Mouse (Mus musculus): ENCODE results near the gene Cd47. TPM values are rescaled to one million over a fixed set of nuclear protein-coding genes. Genes with fewer than 3 reads are reported as not detected.
"Not testable (repeated sequence)": the region's sequence is repeated elsewhere in the genome, so short reads cannot be mapped to it uniquely, and the experiment has no call there.

The Cd47 gene
- polyA plus RNA-seq, 1 experiment from 2014 or later, result 46.2 TPM

GRCm38 (mm10) chr16:49811897-49812296 lies 11.6 kb downstream of the Cd47 start:
- H3K4me2 ChIP-seq, result no peak overlapping the region
- no peak overlapping the region for H3K4me3 ChIP-seq
- no peaks in the 10 kb centered on the region for H3K9me3 ChIP-seq
- 77% methylated on average over 2 of the region's 2 CpGs for WGBS
- no peaks in the 10 kb centered on the region for H3K36me3 ChIP-seq
- no peaks in the 10 kb centered on the region; the same call in 1 of the 2 replicates for H3K27me3 ChIP-seq (replicated peaks)
- no peak overlapping the region for H3K9ac ChIP-seq
- no peak for ATAC-seq (ENCODE audit: extremely low read depth, insufficient number of reproducible peaks, low FRiP score, low TSS enrichment)
- H3K27ac ChIP-seq (replicated peaks), result no peak overlapping the region
- peaks cover 6% of the 10 kb centered on the region for H3K4me1 ChIP-seq

- Histone ChIP-seq H3K27ac (replicated peaks) (no peak overlapping the region), H3K9ac (no peak overlapping the region), H3K36me3 (no peaks in the 10 kb centered on the region), H3K9me3 (no peaks in the 10 kb centered on the region), H3K4me1 (peaks cover 3% of the 10 kb centered on the region; the same call in 1 of the 2 replicates), H3K4me2 (no peak overlapping the region), H3K27me3 (replicated peaks) (no peaks in the 10 kb centered on the region; the same call in 1 of the 2 replicates), H3K4me3 (no peak overlapping the region)
- no peak for ATAC-seq (ENCODE audit: extremely low read depth, insufficient number of reproducible peaks, low FRiP score, low TSS enrichment)
- WGBS, result 73% methylated on average over 10 of the region's 10 CpGs
Measured at GRCm38 (mm10) chr16:49812821-49813616, 12.7 kb downstream of the Cd47 start.

DNA sequence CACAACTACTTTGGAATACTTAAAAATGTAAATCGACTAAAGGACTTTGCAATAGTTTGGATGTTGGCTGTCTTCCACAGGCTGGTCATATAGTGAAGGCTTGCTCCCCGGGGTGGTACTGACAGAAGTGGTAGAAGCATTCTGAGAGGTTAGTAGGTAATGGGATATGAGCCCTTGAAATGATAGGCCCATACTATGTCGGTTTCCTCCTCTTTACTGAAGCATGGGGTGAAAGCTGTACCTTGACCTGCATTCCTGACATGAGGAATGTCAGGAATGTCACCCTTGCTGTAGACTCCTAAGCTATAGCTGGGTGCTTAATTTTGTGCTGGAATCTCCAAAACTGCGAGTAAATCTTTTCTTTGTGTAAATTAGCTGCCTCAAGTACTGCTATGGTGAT lies 14.1 kb downstream of the Cd47 start:
- 54% methylated on average over 4 of the region's 4 CpGs for WGBS
- Histone ChIP-seq H3K9ac (no peak overlapping the region), H3K36me3 (no peaks in the 10 kb centered on the region), H3K27me3 (replicated peaks) (no peaks in the 10 kb centered on the region; the same call in 1 of the 2 replicates), H3K4me1 (peaks cover 3% of the 10 kb centered on the region; the same call in 1 of the 2 replicates), H3K4me2 (no peak overlapping the region), H3K27ac (replicated peaks) (no peak overlapping the region), H3K4me3 (no peak overlapping the region), H3K9me3 (no peaks in the 10 kb centered on the region)
- no peak for ATAC-seq (ENCODE audit: extremely low read depth, insufficient number of reproducible peaks, low FRiP score, low TSS enrichment)

- no peak for ATAC-seq (ENCODE audit: extremely low read depth, insufficient number of reproducible peaks, low FRiP score, low TSS enrichment)
- no peaks in the 10 kb centered on the region for H3K9me3 ChIP-seq
- no peak overlapping the region for H3K4me3 ChIP-seq
- H3K9ac ChIP-seq, result no peak overlapping the region
- 81% methylated on average over 3 of the region's 3 CpGs for WGBS
- H3K4me1 ChIP-seq, result no peaks in the 10 kb centered on the region
- H3K27me3 ChIP-seq (replicated peaks), result no peaks in the 10 kb centered on the region
- no peak overlapping the region for H3K27ac ChIP-seq (replicated peaks)
- H3K36me3 ChIP-seq, result no peaks in the 10 kb centered on the region
- no peak overlapping the region for H3K4me2 ChIP-seq
Measured at GRCm38 (mm10) chr16:49816889-49817288, 16.6 kb downstream of the Cd47 start.

DNA sequence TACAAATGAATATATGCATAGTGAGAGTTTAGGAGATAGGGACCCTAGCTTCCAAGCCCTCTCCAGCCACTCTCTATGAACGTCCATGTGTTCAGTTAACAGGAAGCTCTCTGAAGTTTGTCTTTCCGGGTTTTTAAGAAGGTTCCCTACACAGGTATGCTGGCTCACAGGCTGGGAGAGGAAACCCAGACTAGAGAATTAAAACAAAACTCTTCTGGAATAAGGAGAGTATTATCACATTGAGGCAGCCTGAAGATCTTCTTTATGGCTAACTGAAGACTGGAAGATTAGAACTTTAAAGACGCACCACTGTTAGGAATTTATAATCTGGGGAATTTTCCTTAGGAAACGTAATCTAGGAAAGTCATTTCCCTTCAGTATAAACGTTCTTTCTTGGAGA lies 17.8 kb downstream of the Cd47 start:
- Histone ChIP-seq H3K27me3 (replicated peaks) (no peaks in the 10 kb centered on the region), H3K4me1 (no peaks in the 10 kb centered on the region), H3K4me3 (no peak overlapping the region), H3K9ac (no peak overlapping the region), H3K27ac (replicated peaks) (no peak overlapping the region), H3K36me3 (no peaks in the 10 kb centered on the region), H3K9me3 (no peaks in the 10 kb centered on the region), H3K4me2 (no peak overlapping the region)
- 58% methylated on average over 5 of the region's 5 CpGs for WGBS
- ATAC-seq (ENCODE audit: extremely low read depth, insufficient number of reproducible peaks, low FRiP score, low TSS enrichment), result no peak

GRCm38 (mm10) chr16:49818627-49819026 lies 18.3 kb downstream of the Cd47 start:
- H3K4me3 ChIP-seq, result no peak overlapping the region
- no peaks in the 10 kb centered on the region for H3K9me3 ChIP-seq
- no peak for ATAC-seq (ENCODE audit: extremely low read depth, insufficient number of reproducible peaks, low FRiP score, low TSS enrichment)
- no peak overlapping the region for H3K9ac ChIP-seq
- H3K27me3 ChIP-seq (replicated peaks), result no peaks in the 10 kb centered on the region
- no peaks in the 10 kb centered on the region for H3K36me3 ChIP-seq
- WGBS, result 51% methylated on average over 6 of the region's 6 CpGs
- no peak overlapping the region for H3K4me2 ChIP-seq
- no peak overlapping the region for H3K27ac ChIP-seq (replicated peaks)
- H3K4me1 ChIP-seq, result no peaks in the 10 kb centered on the region

- Histone ChIP-seq H3K4me3 (no peak overlapping the region), H3K4me1 (no peaks in the 10 kb centered on the region), H3K27ac (replicated peaks) (no peak overlapping the region), H3K27me3 (replicated peaks) (no peaks in the 10 kb centered on the region), H3K4me2 (no peak overlapping the region), H3K36me3 (no peaks in the 10 kb centered on the region), H3K9me3 (no peaks in the 10 kb centered on the region), H3K9ac (no peak overlapping the region)
- no peak for ATAC-seq (ENCODE audit: extremely low read depth, insufficient number of reproducible peaks, low FRiP score, low TSS enrichment)
- WGBS, result 67% methylated on average over 3 of the region's 3 CpGs
Measured at GRCm38 (mm10) chr16:49819494-49819893, 19.2 kb downstream of the Cd47 start.

DNA sequence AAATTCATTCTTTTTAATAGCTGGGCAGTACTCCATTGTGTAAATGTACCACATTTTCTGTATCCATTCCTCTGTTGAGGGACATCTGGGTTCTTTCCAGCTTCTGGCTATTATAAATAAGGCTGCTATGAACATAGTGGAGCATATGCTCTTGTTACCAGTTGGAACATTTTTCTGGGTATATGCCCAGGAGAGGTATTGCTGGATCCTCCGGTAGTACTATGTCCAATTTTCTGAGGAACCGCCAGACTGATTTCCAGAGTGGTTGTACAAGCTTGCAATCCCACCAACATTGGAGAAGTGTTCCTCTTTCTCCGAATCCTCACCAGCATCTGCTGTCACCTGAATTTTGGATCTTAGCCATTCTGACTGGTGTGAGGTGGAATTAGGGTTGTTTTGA lies 30.6 kb downstream of the Cd47 start:
- not testable (repeated sequence) for H3K27ac ChIP-seq (replicated peaks); H3K9ac ChIP-seq; H3K9me3 ChIP-seq; H3K27me3 ChIP-seq (replicated peaks); ATAC-seq (ENCODE audit: extremely low read depth, insufficient number of reproducible peaks, low FRiP score, low TSS enrichment); H3K36me3 ChIP-seq; H3K4me1 ChIP-seq; H3K4me3 ChIP-seq; H3K4me2 ChIP-seq
- 93% methylated on average over 3 of the region's 3 CpGs for WGBS

- H3K4me2 ChIP-seq, result no peak overlapping the region
- H3K4me1 ChIP-seq, result peaks cover 7% of the 10 kb centered on the region
- H3K27ac ChIP-seq (replicated peaks), result no peak overlapping the region
- H3K9me3 ChIP-seq, result no peaks in the 10 kb centered on the region
- ATAC-seq (ENCODE audit: extremely low read depth, insufficient number of reproducible peaks, low FRiP score, low TSS enrichment), result no peak
- 69% methylated on average over 3 of the region's 3 CpGs for WGBS
- no peaks in the 10 kb centered on the region for H3K27me3 ChIP-seq (replicated peaks)
- no peaks in the 10 kb centered on the region for H3K36me3 ChIP-seq
- no peak overlapping the region for H3K4me3 ChIP-seq
- H3K9ac ChIP-seq, result no peak overlapping the region
Measured at GRCm38 (mm10) chr16:49832339-49832738, 32.0 kb downstream of the Cd47 start.

DNA sequence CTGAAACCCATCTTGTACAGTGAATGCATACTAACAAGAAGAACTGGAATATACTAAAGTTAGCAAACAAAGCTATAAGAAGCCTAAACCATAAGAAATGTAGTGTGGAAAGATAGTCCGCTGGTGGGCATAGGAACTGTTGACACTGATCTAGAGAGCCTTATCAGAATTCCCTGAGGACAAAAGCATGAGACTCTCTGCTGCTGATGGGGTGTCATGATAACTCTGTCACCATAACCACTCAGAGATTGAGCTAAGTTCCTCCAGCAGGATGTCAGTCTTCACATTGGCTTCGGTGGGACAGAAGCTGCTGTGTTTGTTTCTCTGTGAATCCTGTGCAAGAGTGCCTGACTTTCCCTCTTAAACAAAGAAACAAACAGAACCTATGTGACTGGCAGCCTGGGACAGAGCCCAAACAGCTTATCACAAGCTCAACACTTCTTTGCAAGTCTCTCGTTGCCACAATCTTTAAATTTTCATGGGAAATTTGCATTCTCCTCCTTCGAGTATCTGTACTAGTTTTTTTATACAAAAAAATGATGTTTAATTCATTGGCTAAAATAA lies 33.9 kb downstream of the Cd47 start:
- 17% methylated on average over 4 of the region's 4 CpGs for WGBS
- ATAC-seq (ENCODE audit: extremely low read depth, insufficient number of reproducible peaks, low FRiP score, low TSS enrichment), result no peak
- H3K27ac ChIP-seq (replicated peaks), result no peak overlapping the region

GRCm38 (mm10) chr16:49836634-49837164 lies 36.4 kb downstream of the Cd47 start:
- no peaks in the 10 kb centered on the region for H3K9me3 ChIP-seq
- no peak for ATAC-seq (ENCODE audit: extremely low read depth, insufficient number of reproducible peaks, low FRiP score, low TSS enrichment)
- H3K9ac ChIP-seq, result no peak overlapping the region
- no peaks in the 10 kb centered on the region for H3K36me3 ChIP-seq
- H3K27me3 ChIP-seq (replicated peaks), result no peaks in the 10 kb centered on the region
- H3K27ac ChIP-seq (replicated peaks), result no peak overlapping the region
- H3K4me3 ChIP-seq, result no peak overlapping the region
- no peak overlapping the region for H3K4me2 ChIP-seq
- WGBS, result 81% methylated on average over 6 of the region's 6 CpGs
- H3K4me1 ChIP-seq, result peaks cover 13% of the 10 kb centered on the region

More for the DNA sequence above, 33.9 kb downstream of the Cd47 start:
- no peaks in the 10 kb centered on the region for H3K27me3 ChIP-seq (replicated peaks)
- no peaks in the 10 kb centered on the region for H3K36me3 ChIP-seq
- peaks cover 7% of the 10 kb centered on the region for H3K4me1 ChIP-seq
- H3K9ac ChIP-seq, result no peak overlapping the region
- no peaks in the 10 kb centered on the region for H3K9me3 ChIP-seq
- H3K4me2 ChIP-seq, result no peak overlapping the region
- no peak overlapping the region for H3K4me3 ChIP-seq

DNA sequence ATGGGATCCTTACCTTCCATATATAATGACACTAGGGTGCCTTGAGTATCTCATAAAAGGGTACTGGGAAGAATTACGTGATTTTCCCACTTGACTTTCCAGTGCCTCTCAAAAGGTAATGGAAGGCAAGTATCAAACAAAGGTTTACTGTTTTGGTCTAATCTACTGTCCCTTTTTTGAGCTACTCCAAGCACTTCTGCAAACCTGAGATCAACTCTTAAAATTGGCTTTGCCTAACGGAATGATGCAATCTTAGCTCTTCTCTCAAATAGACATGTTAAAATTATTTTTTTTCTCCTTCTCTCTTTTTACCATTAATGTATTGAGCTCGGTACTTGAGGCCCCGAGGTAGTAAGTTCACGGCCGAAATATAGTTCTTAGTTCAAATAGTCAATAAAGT lies 38.6 kb downstream of the Cd47 start:
- Histone ChIP-seq H3K27ac (replicated peaks) (no peak overlapping the region), H3K36me3 (no peaks in the 10 kb centered on the region), H3K27me3 (replicated peaks) (no peaks in the 10 kb centered on the region), H3K4me2 (no peak overlapping the region), H3K9ac (no peak overlapping the region), H3K4me3 (no peak overlapping the region), H3K9me3 (no peaks in the 10 kb centered on the region), H3K4me1 (peaks cover 13% of the 10 kb centered on the region)
- WGBS, result 88% methylated on average over 6 of the region's 6 CpGs
- ATAC-seq (ENCODE audit: extremely low read depth, insufficient number of reproducible peaks, low FRiP score, low TSS enrichment), result no peak
